Mouse (Mus musculus) kidney, adult 2 months (tissue): ENCODE results near the gene Maml3.

ENCODE experiments used
- CTCF ChIP-seq: fragments of 200-500 bp; conservative IDR thresholded peaks from 2 replicates; pipeline ENCODE4 v1.5.1; 2011; ENCODE audit warnings: low read depth, mild to moderate bottlenecking, control low read depth, low read length, moderate library complexity, mixed read lengths; ENCODE audit not compliant: insufficient read depth, insufficient read length
- POLR2A ChIP-seq: fragments of 200-500 bp; IDR thresholded peaks from one replicate; pipeline ENCODE4 v1.6.1; 2011; ENCODE audit warnings: low read depth, low read length, control low read depth

DNA sequence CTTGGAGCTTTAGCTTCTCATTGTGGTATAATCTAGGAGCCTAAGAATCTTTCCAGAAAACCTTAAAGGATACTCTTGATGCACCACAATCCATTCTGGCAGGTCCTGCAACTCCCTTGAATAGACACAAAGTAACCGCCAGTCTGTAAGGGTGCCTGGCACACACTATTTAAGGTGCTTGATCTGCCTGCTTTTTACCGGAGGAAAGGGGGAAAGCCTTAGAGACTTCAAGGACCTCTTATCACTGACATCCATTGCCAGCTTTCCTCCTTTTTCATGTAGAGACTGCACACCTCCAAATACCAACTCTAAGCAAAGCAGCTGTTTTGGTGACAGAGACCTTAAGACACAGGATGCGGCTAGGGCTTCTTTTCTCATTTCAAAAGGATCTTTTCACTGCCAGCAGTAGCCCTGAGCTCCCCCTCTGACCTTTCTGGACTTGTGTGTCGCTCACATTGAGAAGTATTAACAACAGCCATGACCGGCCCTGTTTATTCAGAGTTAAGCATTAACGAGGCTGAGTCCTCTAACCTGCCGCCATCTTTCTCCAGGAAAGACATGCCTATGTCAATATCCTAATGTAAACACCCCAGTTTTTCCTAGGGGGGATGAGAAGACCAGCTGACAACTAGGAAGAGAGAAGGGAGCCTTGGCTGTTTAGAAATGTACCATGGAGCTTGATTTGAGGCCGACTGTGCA, 127.1 kb downstream of the Maml3 start:
- TF ChIP-seq CTCF (no peak), POLR2A (no peak)
